Mouse (Mus musculus) thymus, adult 2 months (tissue): Measurements from ENCODE around the gene Pfn1.

Source experiments
- CTCF ChIP-seq: fragments of 200-500 bp; IDR thresholded peaks from 2 replicates; pipeline ENCODE4 v1.5.1; 2012; ENCODE audit warnings: mild to moderate bottlenecking, control low read depth, low read length, moderate library complexity, borderline replicate concordance; ENCODE audit not compliant: control insufficient read depth, poor library complexity, insufficient read depth; ENCODE audit errors: extremely low read depth
- POLR2A ChIP-seq: fragments of 200-500 bp; IDR thresholded peaks from 2 replicates; pipeline ENCODE4 v1.6.1; 2012; ENCODE audit warnings: mild to moderate bottlenecking, low read length, control low read depth, moderate library complexity; ENCODE audit not compliant: control insufficient read depth, poor library complexity, insufficient read depth; ENCODE audit errors: extremely low read depth

- TF ChIP-seq CTCF: peak; percentile 22; the same call in 1 of the 2 replicates
- TF ChIP-seq POLR2A: no peak
Measured at GRCm38 (mm10) chr11:70625473-70625872, 29.0 kb downstream of the Pfn1 start.
